Mouse (Mus musculus): ENCODE data around the gene Nt5dc3.

DNA sequence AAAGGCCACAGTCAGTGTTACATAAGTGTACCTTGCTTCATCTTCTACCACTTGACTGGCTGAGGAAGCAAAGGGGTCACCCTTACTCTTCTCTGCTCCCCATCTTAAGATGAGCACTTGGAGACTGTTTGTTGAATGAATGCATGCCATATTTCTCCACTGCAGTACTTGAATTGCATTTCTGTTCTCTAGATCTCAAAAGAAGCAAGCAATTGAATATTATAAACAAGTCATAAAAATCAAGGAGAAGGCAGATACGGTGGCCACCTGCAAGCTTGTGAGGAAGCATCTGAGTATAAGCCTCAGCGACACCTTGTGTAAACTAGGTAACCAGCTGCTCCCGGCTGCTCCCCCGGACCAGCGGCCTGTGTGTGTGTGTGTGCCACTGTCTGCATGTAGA is 15.1 kb upstream of the Nt5dc3 start, which contains the start of gene Gm49358:
- TF ChIP-seq CTCF (IDR thresholded peaks at IDR 0.05; ENCODE audit: low read depth, low read length): no peak
- TF ChIP-seq POLR2A (IDR thresholded peaks at IDR 0.05; ENCODE audit: borderline replicate concordance, low read depth, low read length): no peak

Data from bone marrow macrophage, adult 2 months (primary cell).